Mouse (Mus musculus) cerebellum, adult 2 months (tissue): ENCODE results near the gene Ssbp1.

Experiments
- CTCF ChIP-seq: fragments of 200-500 bp; IDR thresholded peaks from 2 replicates; pipeline ENCODE4 v1.5.1; 2011; ENCODE audit warnings: low read depth, mild to moderate bottlenecking, control low read depth, low read length, moderate library complexity, borderline replicate concordance; ENCODE audit not compliant: insufficient read depth
- POLR2A ChIP-seq: fragments of 200-500 bp; IDR thresholded peaks from 2 replicates; pipeline ENCODE4 v1.6.1; 2011; ENCODE audit warnings: low read length, control low read depth, borderline replicate concordance; ENCODE audit not compliant: insufficient read depth

GRCm38 (mm10) chr6:40436047-40436483, 35.1 kb upstream of the Ssbp1 start, which contains the start of gene E330009J07Rik:
- TF ChIP-seq CTCF, result no peak
- TF ChIP-seq POLR2A, result peak; percentile 77; the same call in 1 of the 2 replicates
